Mouse (Mus musculus) forebrain, postnatal 0 days (tissue): ENCODE results near the gene Prss16. TPM values are rescaled to one million over a fixed set of nuclear protein-coding genes. Genes with fewer than 3 reads are reported as not detected.

Experiments
- ATAC-seq: fragments of 200-750 bp; cut with Nextera tagmentation; 2 replicates; pipeline ENCODE4 v1.8.0; 2017; ENCODE audit warnings: mild to moderate bottlenecking, moderate library complexity
- DNase-seq: peaks from one replicate; pipeline ENCODE4 v3.0.0-alpha.2; 2015
- H3K27ac ChIP-seq: fragments of 300-500 bp; sonication (generic); 2 replicates; pipeline ENCODE4 v1.5.1; 2014; ENCODE audit warnings: low read depth, mild to moderate bottlenecking, antibody characterized with exemption, low read length, moderate library complexity, mixed read lengths
- H3K27me3 ChIP-seq: fragments of 300-500 bp; sonication (generic); 2 replicates; pipeline ENCODE4 v1.6.1; 2014; ENCODE audit warnings: mild to moderate bottlenecking, low read length, mixed read lengths; ENCODE audit not compliant: insufficient read depth
- H3K36me3 ChIP-seq: fragments of 300-500 bp; sonication (generic); 2 replicates; pipeline ENCODE4 v1.6.1; 2014; ENCODE audit warnings: mild to moderate bottlenecking, moderate library complexity; ENCODE audit not compliant: insufficient read depth
- H3K4me1 ChIP-seq: fragments of 300-500 bp; sonication (generic); 2 replicates; pipeline ENCODE4 v1.6.1; 2014; ENCODE audit warnings: antibody characterized with exemption; ENCODE audit not compliant: insufficient read depth
- H3K4me2 ChIP-seq: fragments of 300-500 bp; sonication (generic); 2 replicates; pipeline ENCODE4 v1.6.1; 2014; ENCODE audit warnings: low read depth, mild to moderate bottlenecking, moderate library complexity
- H3K4me3 ChIP-seq: fragments of 300-500 bp; sonication (generic); 2 replicates; pipeline ENCODE4 v1.5.1; 2014; ENCODE audit warnings: low read depth, low read length, mixed read lengths
- H3K9ac ChIP-seq: fragments of 300-500 bp; sonication (generic); 2 replicates; pipeline ENCODE4 v1.6.1; 2014; ENCODE audit warnings: mild to moderate bottlenecking
- H3K9me3 ChIP-seq: fragments of 300-500 bp; sonication (generic); 2 replicates; pipeline ENCODE4 v1.6.1; 2016; ENCODE audit warnings: low read length
- CTCF ChIP-seq: sonication (generic); IDR thresholded peaks from 2 replicates; pipeline ENCODE4 v1.5.1; 2016; ENCODE audit warnings: antibody characterized with exemption, control low read depth, low read depth
- WGBS: fragments of 180-500 bp; shearing (Covaris S2); extraction: QIAGEN DNeasy Blood & Tissue Kit; methylation state at CpG from one replicate; pipeline ENCODE4 v1.1.7; 2014; 5-methylcytosine and 5-hydroxymethylcytosine counted together
- polyA plus RNA-seq: library from polyadenylated mRNA; unstranded; fragments of >200 nt; fragmentation: Nextera tagmentation; extraction: Ambion mirVana; gene quantifications from 2 replicates; pipeline ENCODE4 v1.2.1, GENCODE M21; 2015
- total RNA-seq: library from RNA; depleted of rRNA; stranded (reverse); fragments of >200 nt; gene quantifications from 2 replicates; pipeline ENCODE4 v1.2.3, GENCODE M21; 2014

Prss16 gene
- total and polyA plus RNA-seq, 2 experiments from 2014 or later = not detected

- H3K36me3 ChIP-seq = no peaks in the 10 kb centered on the region
- H3K9ac ChIP-seq = no peak overlapping the region
- no peak overlapping the region for H3K4me3 ChIP-seq
- DNase-seq = no peak
- 77% methylated on average over 2 of the region's 2 CpGs for WGBS
- H3K4me1 ChIP-seq = 0 out of 2 replicates have a peak, but pooled peaks cover 3% of the 10 kb centered on the region
- no peak overlapping the region for H3K27ac ChIP-seq
- ATAC-seq = no peak
- H3K9me3 ChIP-seq = no peaks in the 10 kb centered on the region
- H3K4me2 ChIP-seq = no peak overlapping the region
- TF ChIP-seq CTCF = no peak
- peaks cover 95% of the 10 kb centered on the region for H3K27me3 ChIP-seq
Observed at GRCm38 (mm10) chr13:22001346-22001745, 8.2 kb downstream of the Prss16 start.

GRCm38 (mm10) chr13:21999147-21999546 is 10.4 kb downstream of the Prss16 start:
- H3K9ac ChIP-seq = no peak overlapping the region
- no peak overlapping the region for H3K27ac ChIP-seq
- no peaks in the 10 kb centered on the region for H3K36me3 ChIP-seq
- H3K27me3 ChIP-seq = peaks cover 93% of the 10 kb centered on the region
- DNase-seq (no peak), ATAC-seq (no peak)
- H3K4me3 ChIP-seq = no peak overlapping the region
- H3K4me2 ChIP-seq = no peak overlapping the region
- 35% methylated on average over 4 of the region's 4 CpGs for WGBS
- no peaks in the 10 kb centered on the region for H3K9me3 ChIP-seq
- TF ChIP-seq CTCF = no peak
- H3K4me1 ChIP-seq = 0 out of 2 replicates have a peak, but pooled peaks cover 3% of the 10 kb centered on the region

GRCm38 (mm10) chr13:21998412-21998811 is 11.1 kb downstream of the Prss16 start:
- ATAC-seq (no peak), DNase-seq (no peak)
- no peak overlapping the region for H3K4me3 ChIP-seq
- H3K27ac ChIP-seq = no peak overlapping the region
- no peaks in the 10 kb centered on the region for H3K9me3 ChIP-seq
- no peak for TF ChIP-seq CTCF
- H3K36me3 ChIP-seq = no peaks in the 10 kb centered on the region
- no peak overlapping the region for H3K9ac ChIP-seq
- H3K27me3 ChIP-seq = peaks cover 85% of the 10 kb centered on the region
- H3K4me2 ChIP-seq = no peak overlapping the region
- WGBS = 28% methylated on average over 3 of the region's 3 CpGs
- H3K4me1 ChIP-seq = 0 out of 2 replicates have a peak, but pooled peaks cover 3% of the 10 kb centered on the region

GRCm38 (mm10) chr13:21997821-21998220 is 11.7 kb downstream of the Prss16 start:
- 5% methylated on average over 4 of the region's 4 CpGs for WGBS
- no peak for ATAC-seq
- no peak overlapping the region for H3K4me3 ChIP-seq

GRCm38 (mm10) chr13:21997201-21997820 is 12.2 kb downstream of the Prss16 start:
- ATAC-seq = no peak
- H3K27ac ChIP-seq = no peak overlapping the region
- no peak for TF ChIP-seq CTCF
- no peaks in the 10 kb centered on the region for H3K9me3 ChIP-seq
- H3K4me3 ChIP-seq = peak overlapping the region; percentile 12; the same call in 1 of the 2 replicates
- peaks cover 79% of the 10 kb centered on the region for H3K27me3 ChIP-seq
- 2% methylated on average over 21 of the region's 21 CpGs for WGBS
- no peaks in the 10 kb centered on the region for H3K36me3 ChIP-seq
- DNase-seq = peak; percentile 46
- H3K4me1 ChIP-seq = 0 out of 2 replicates have a peak, but pooled peaks cover 3% of the 10 kb centered on the region
- H3K9ac ChIP-seq = no peak overlapping the region
- peak overlapping the region; percentile 23; the same call in 1 of the 2 replicates for H3K4me2 ChIP-seq

More at GRCm38 (mm10) chr13:21997821-21998220, 11.7 kb downstream of the Prss16 start:
- TF ChIP-seq CTCF = no peak
- H3K4me2 ChIP-seq = no peak overlapping the region
- no peak overlapping the region for H3K27ac ChIP-seq
- H3K9me3 ChIP-seq = no peaks in the 10 kb centered on the region
- H3K36me3 ChIP-seq = no peaks in the 10 kb centered on the region
- DNase-seq = no peak
- H3K27me3 ChIP-seq = peaks cover 82% of the 10 kb centered on the region
- H3K9ac ChIP-seq = no peak overlapping the region
- H3K4me1 ChIP-seq = 0 out of 2 replicates have a peak, but pooled peaks cover 3% of the 10 kb centered on the region

GRCm38 (mm10) chr13:21996840-21997185 is 12.7 kb downstream of the Prss16 start:
- Histone ChIP-seq H3K27ac (no peak overlapping the region), H3K4me2 (peak overlapping the region; percentile 23; the same call in 1 of the 2 replicates), H3K9me3 (no peaks in the 10 kb centered on the region), H3K4me3 (peak overlapping the region; percentile 16), H3K4me1 (0 out of 2 replicates have a peak, but pooled peaks cover 3% of the 10 kb centered on the region), H3K9ac (no peak overlapping the region), H3K27me3 (peaks cover 74% of the 10 kb centered on the region), H3K36me3 (no peaks in the 10 kb centered on the region)
- TF ChIP-seq CTCF = no peak
- DNase-seq (no peak), ATAC-seq (no peak)
- WGBS = 3% methylated on average over 13 of the region's 13 CpGs

- DNase-seq = peak; percentile 53
- peak overlapping the region; percentile 16 for H3K4me3 ChIP-seq
Observed at GRCm38 (mm10) chr13:21996101-21996839, 13.3 kb downstream of the Prss16 start.

More at GRCm38 (mm10) chr13:21996101-21996839, 13.3 kb downstream of the Prss16 start:
- no peak overlapping the region for H3K9ac ChIP-seq
- peaks cover 69% of the 10 kb centered on the region for H3K27me3 ChIP-seq
- H3K36me3 ChIP-seq = no peaks in the 10 kb centered on the region
- H3K4me1 ChIP-seq = 0 out of 2 replicates have a peak, but pooled peaks cover 3% of the 10 kb centered on the region
- WGBS = 3% methylated on average over 12 of the region's 12 CpGs
- H3K4me2 ChIP-seq = peak overlapping the region; percentile 23; the same call in 1 of the 2 replicates
- H3K9me3 ChIP-seq = no peaks in the 10 kb centered on the region
- H3K27ac ChIP-seq = no peak overlapping the region
- ATAC-seq = no peak; the same call in 1 of the 2 replicates
- no peak for TF ChIP-seq CTCF
